Mouse (Mus musculus): Measurements from ENCODE around the gene Plppr5.

GRCm38 (mm10) chr3:117708788-117709187 lies 134.2 kb downstream of the Plppr5 start:
- TF ChIP-seq GATA1 (IDR thresholded peaks at IDR 0.05; ENCODE audit: borderline replicate concordance, low read length): no peak
- no peak for TF ChIP-seq FLI1 (IDR thresholded peaks at IDR 0.05; ENCODE audit: low read length)
